Mouse (Mus musculus) lung, adult 18-20 months (tissue): Measurements from ENCODE around the gene BC048403.
A peak's percentile ranks its signal among the peaks of the same experiment; 100 is the strongest.
"Not testable (repeated sequence)": the region's sequence is repeated elsewhere in the genome, so short reads cannot be mapped to it uniquely, and the experiment has no call there.

Source experiments
- DNase-seq, 2 experiments: peaks; one replicate each; pipeline ENCODE4 v3.0.0; 2022; ENCODE audit warnings: mixed read lengths in 2 of 2

BC048403 gene

GRCm38 (mm10) chr10:121759095-121759494, 19.4 kb downstream of the BC048403 start:
- DNase-seq: no peak

GRCm38 (mm10) chr10:121762141-121762540, 22.4 kb downstream of the BC048403 start:
- DNase-seq: no peak

GRCm38 (mm10) chr10:121763191-121763590, 23.5 kb downstream of the BC048403 start:
- DNase-seq: no peak

- DNase-seq: no peak
Observed at GRCm38 (mm10) chr10:121764469-121765173, 24.9 kb downstream of the BC048403 start.

- no peak for DNase-seq
Observed at GRCm38 (mm10) chr10:121765174-121766057, 25.7 kb downstream of the BC048403 start.

- not testable (repeated sequence) for DNase-seq
Observed at GRCm38 (mm10) chr10:121767295-121767694, 27.6 kb downstream of the BC048403 start.

- no peak for DNase-seq
Observed at GRCm38 (mm10) chr10:121769711-121770110, 30.0 kb downstream of the BC048403 start.

- DNase-seq: peak; percentile 37 to 44
Observed at GRCm38 (mm10) chr10:121770624-121771577, 31.2 kb downstream of the BC048403 start.

GRCm38 (mm10) chr10:121773813-121774212, 34.1 kb downstream of the BC048403 start:
- DNase-seq: no peak

- no peak for DNase-seq
Observed at GRCm38 (mm10) chr10:121775990-121776389, 36.3 kb downstream of the BC048403 start.

- DNase-seq: peak; percentile 21 to 40
Observed at GRCm38 (mm10) chr10:121781159-121781558, 41.4 kb downstream of the BC048403 start.

GRCm38 (mm10) chr10:121788536-121788935, 48.8 kb downstream of the BC048403 start:
- DNase-seq: no peak

- no peak for DNase-seq
Observed at GRCm38 (mm10) chr10:121790078-121790477, 50.3 kb downstream of the BC048403 start.

- DNase-seq: no peak
Observed at GRCm38 (mm10) chr10:121792661-121793060, 52.9 kb downstream of the BC048403 start.

GRCm38 (mm10) chr10:121794486-121794885, 54.7 kb downstream of the BC048403 start:
- DNase-seq: no peak

- peak; percentile 80 to 87 for DNase-seq
Observed at GRCm38 (mm10) chr10:121796027-121796802, 56.5 kb downstream of the BC048403 start.

- no peak for DNase-seq
Observed at GRCm38 (mm10) chr10:121800041-121800440, 60.3 kb downstream of the BC048403 start.
